Comparison of ENCODE assay signal across 9 mouse cellular contexts in genomic region chr7:128581864-128582484, GRCm38 (mm10). TPM values are rescaled to one million over a fixed set of nuclear protein-coding genes. Genes with fewer than 3 reads are reported as not detected.
DNase-seq lines count a peak whose midpoint lies in the region; ATAC-seq and TF ChIP-seq lines count a peak whose summit lies in the region.
"Had no signal": no experiment of that assay in that cellular context is flagged by ENCODE, and none has a peak within 500 bp of the region (broad histone marks: within the 10 kb centered on the region; RNA-seq: fewer than 3 reads in every experiment).

No protein-coding gene starts in this region.

- H3K9ac ChIP-seq in forebrain, embryonic 16.5 days (replicated peaks; ENCODE audit: low read depth, low read length): no peak overlapping the region
- no peak overlapping the region for H3K9ac ChIP-seq in midbrain, postnatal 0 days (replicated peaks; ENCODE audit: low read length, poor library complexity, severe bottlenecking)
- H3K9ac ChIP-seq: liver, embryonic 14.5 days had no signal

- TF ChIP-seq CTCF in midbrain, postnatal 0 days (IDR thresholded peaks at IDR 0.05): no peak
- no peak for TF ChIP-seq CTCF in kidney, adult 2 months (conservative IDR thresholded peaks at IDR 0.05; ENCODE audit: insufficient read depth, insufficient read length, low read depth, low read length)

- intact Hi-C loops in heart, postnatal 25 days (cut with DNase I): no loop called here

- H3K36me3 ChIP-seq in megakaryocyte, embryonic 14.5 days (replicated peaks; ENCODE audit: low read length): no peaks in the 10 kb centered on the region
- H3K36me3 ChIP-seq in forebrain, embryonic 16.5 days (ENCODE audit: control insufficient read depth, insufficient read depth): no peaks in the 10 kb centered on the region
- H3K36me3 ChIP-seq in midbrain, postnatal 0 days (ENCODE audit: insufficient read depth, low read length): no peaks in the 10 kb centered on the region
- H3K36me3 ChIP-seq in kidney, adult 2 months (ENCODE audit: control insufficient read depth, insufficient read depth, low read length): no peaks in the 10 kb centered on the region

- H3K4me2 ChIP-seq in forebrain, embryonic 16.5 days (ENCODE audit: low read length): no peak overlapping the region
- no peak overlapping the region for H3K4me2 ChIP-seq in midbrain, postnatal 0 days (ENCODE audit: low read depth, low read length, poor library complexity, severe bottlenecking)

- 66% methylated on average over 15 of the region's 15 CpGs for WGBS in forebrain, embryonic 16.5 days
- WGBS in midbrain, postnatal 0 days: 69% methylated on average over 14 of the region's 15 CpGs
- WGBS in kidney, adult 2 months: 73% methylated on average over 15 of the region's 15 CpGs

- no peak for TF ChIP-seq POLR2A in kidney, adult 2 months (IDR thresholded peaks at IDR 0.05; ENCODE audit: low read depth, low read length)

- ATAC-seq in megakaryocyte, adult 5-6 weeks (ENCODE audit: poor library complexity, severe bottlenecking): no peak
- ATAC-seq in forebrain, embryonic 16.5 days: peak; percentile 26; the same call in 1 of the 2 replicates
- no peak for ATAC-seq in midbrain, postnatal 0 days (ENCODE audit: low FRiP score)

- H3K4me3 ChIP-seq in megakaryocyte, embryonic 14.5 days (replicated peaks): peak overlapping the region; percentile 73
- H3K4me3 ChIP-seq in forebrain, embryonic 16.5 days (replicated peaks; ENCODE audit: low read length): no peak overlapping the region
- no peak overlapping the region for H3K4me3 ChIP-seq in midbrain, postnatal 0 days (ENCODE audit: low read depth, low read length)
- no peak overlapping the region for H3K4me3 ChIP-seq in kidney, adult 2 months (ENCODE audit: insufficient read depth, low read depth, low read length)

- peak overlapping the region; percentile 51 for H3K27ac ChIP-seq in forebrain, embryonic 16.5 days (ENCODE audit: low read length)
- H3K27ac ChIP-seq in midbrain, postnatal 0 days (ENCODE audit: low read depth, low read length): no peak overlapping the region
- H3K27ac ChIP-seq in kidney, adult 2 months (ENCODE audit: insufficient read depth, low read depth, low read length): no peak overlapping the region
- H3K27ac ChIP-seq: liver, embryonic 14.5 days had no signal

- peaks cover 49% of the 10 kb centered on the region for H3K4me1 ChIP-seq in megakaryocyte, embryonic 14.5 days
- H3K4me1 ChIP-seq in forebrain, embryonic 16.5 days (replicated peaks; ENCODE audit: control insufficient read depth, insufficient read depth, low read length): 0 out of 2 replicates have a peak, but pooled peaks cover 3% of the 10 kb centered on the region
- H3K4me1 ChIP-seq in midbrain, postnatal 0 days (ENCODE audit: insufficient read depth, low read length): no peaks in the 10 kb centered on the region
- H3K4me1 ChIP-seq in kidney, adult 2 months (ENCODE audit: control insufficient read depth, insufficient read depth, low read length): peaks cover 5% of the 10 kb centered on the region; the same call in 1 of the 2 replicates

- H3K27me3 ChIP-seq in megakaryocyte, embryonic 14.5 days (replicated peaks): no peaks in the 10 kb centered on the region
- no peaks in the 10 kb centered on the region for H3K27me3 ChIP-seq in forebrain, embryonic 16.5 days (replicated peaks; ENCODE audit: control insufficient read depth, insufficient read depth, low read length)
- no peaks in the 10 kb centered on the region for H3K27me3 ChIP-seq in midbrain, postnatal 0 days (ENCODE audit: insufficient read depth, low read length)
- no peaks in the 10 kb centered on the region for H3K27me3 ChIP-seq in kidney, adult 2 months (replicated peaks; ENCODE audit: control insufficient read depth, insufficient read depth, low read length)

- H3K9me3 ChIP-seq in megakaryocyte, embryonic 14.5 days: no peaks in the 10 kb centered on the region
- H3K9me3 ChIP-seq in forebrain, embryonic 16.5 days (ENCODE audit: control insufficient read depth, low read length): no peaks in the 10 kb centered on the region
- H3K9me3 ChIP-seq in midbrain, postnatal 0 days (ENCODE audit: low read length): no peaks in the 10 kb centered on the region

- DNase-seq in heart, adult 18-20 months: peak; percentile 28 to 37
- DNase-seq in heart, postnatal 25 days (ENCODE audit: low spot score): no peak
- peak; percentile 40 for DNase-seq in midbrain, postnatal 0 days (ENCODE audit: low spot score)
- no peak for DNase-seq in kidney, adult 2 months
- DNase-seq in right cerebral cortex, postnatal 36 days (ENCODE audit: low spot score in 2 of 2): no peak

RNA-seq across cellular contexts. Expression of gene Inpp5f, which starts 29.2 kb away (rescaled TPM):
- 1 to 10 TPM; 4.1 to 5.2 TPM for total RNA-seq in heart, adult 18-20 months (2021)
- 1 to 10 TPM; 5.1 to 5.8 TPM for total RNA-seq in heart, postnatal 25 days (2021)
- polyA plus RNA-seq in megakaryocyte, embryonic 14.5 days (2012; ENCODE audit: insufficient read depth, low replicate concordance): 0.51 TPM in 1 of 2 replicates, not detected in the other
- 36.6 and 44.5 TPM in 2 replicates for total RNA-seq in megakaryocyte, adult 5-6 weeks (2015)
- 37.3 and 38.9 TPM in 2 replicates for total RNA-seq in megakaryocyte, adult 5-6 weeks (2017)
- 322 and 366 TPM in 2 replicates for polyA plus RNA-seq in forebrain, embryonic 16.5 days (2015; fragmentation: Nextera tagmentation; extraction: Ambion mirVana)
- total RNA-seq in midbrain, postnatal 0 days (2014; rRNA removed): 424 and 472 TPM in 2 replicates
- polyA plus RNA-seq in midbrain, postnatal 0 days (2015; fragmentation: Nextera tagmentation; extraction: Ambion mirVana): 473 and 503 TPM in 2 replicates
- polyA plus RNA-seq in kidney, adult 2 months (2012; rRNA removed): 14.6 TPM in 2 replicates

RNA-seq across cellular contexts. Expression of gene Bag3, which starts 58.6 kb away (rescaled TPM):
- total RNA-seq in heart, adult 18-20 months (2021): 100 to 1,000 TPM; 298 to 330 TPM
- 100 to 1,000 TPM; 220 to 262 TPM for total RNA-seq in heart, postnatal 25 days (2021)
- 42.5 and 84.5 TPM in 2 replicates for polyA plus RNA-seq in megakaryocyte, embryonic 14.5 days (2012; ENCODE audit: insufficient read depth, low replicate concordance)
- 8.8 and 11.1 TPM in 2 replicates for total RNA-seq in megakaryocyte, adult 5-6 weeks (2015)
- 7.6 and 7.7 TPM in 2 replicates for total RNA-seq in megakaryocyte, adult 5-6 weeks (2017)
- 1.5 and 1.8 TPM in 2 replicates for polyA plus RNA-seq in forebrain, embryonic 16.5 days (2015; fragmentation: Nextera tagmentation; extraction: Ambion mirVana)
- 4.2 and 4.9 TPM in 2 replicates for total RNA-seq in midbrain, postnatal 0 days (2014; rRNA removed)
- 3.7 and 4.0 TPM in 2 replicates for polyA plus RNA-seq in midbrain, postnatal 0 days (2015; fragmentation: Nextera tagmentation; extraction: Ambion mirVana)
- polyA plus RNA-seq in kidney, adult 2 months (2012; rRNA removed): 27.6 and 28.3 TPM in 2 replicates

Comparison
In these comparisons a context has a peak if more than half of its experiments do, and no peak if none do; other contexts are left out.
1. DNase-seq: peak in heart, adult 18-20 months (2 of 2) and midbrain, postnatal 0 days (single experiment); none in heart, postnatal 25 days (single experiment), kidney, adult 2 months (single experiment) and right cerebral cortex, postnatal 36 days (0 of 2).
2. RNA of gene Bag3, which starts 58.6 kb away (total RNA-seq): 298 to 330 TPM in heart, adult 18-20 months and 220 to 262 TPM in heart, postnatal 25 days; 7.6 to 11.1 TPM in megakaryocyte, adult 5-6 weeks and 4.2 to 4.9 TPM in midbrain, postnatal 0 days; every median in the first group is over 10 times any median in the second.